Mouse (Mus musculus): ENCODE measurements around the gene Kcnq5.
"Not testable (repeated sequence)": the region's sequence is repeated elsewhere in the genome, so short reads cannot be mapped to it uniquely, and the experiment has no call there.

The Kcnq5 gene

DNA sequence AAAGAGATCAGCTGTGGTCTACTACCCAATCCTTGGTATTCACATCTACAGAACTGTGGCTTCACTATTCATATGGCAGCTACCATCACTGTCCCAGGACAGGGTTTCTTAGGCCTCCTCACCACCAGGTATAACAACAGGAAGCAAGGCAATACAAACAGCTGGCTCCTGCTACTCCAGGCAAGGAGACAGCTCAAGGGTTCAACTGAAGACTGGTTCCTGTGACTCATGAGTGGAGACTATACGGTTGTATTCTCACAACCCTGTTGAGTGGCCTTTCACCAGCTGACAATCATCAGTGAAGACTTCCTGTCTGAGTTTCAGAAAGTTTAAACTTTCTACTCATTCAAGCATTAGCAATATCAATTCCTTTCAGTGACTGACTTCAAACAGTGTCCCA, 327.7 kb downstream of the Kcnq5 start:
- DNase-seq (ENCODE audit: low spot score) = no peak

- no peak for DNase-seq (ENCODE audit: low spot score)
Observed at GRCm38 (mm10) chr1:21622455-21622854, 339.3 kb downstream of the Kcnq5 start.

GRCm38 (mm10) chr1:21622039-21622438, 339.7 kb downstream of the Kcnq5 start:
- no peak for DNase-seq (ENCODE audit: low spot score)

GRCm38 (mm10) chr1:21618712-21619111, 343.0 kb downstream of the Kcnq5 start:
- DNase-seq (ENCODE audit: low spot score) = no peak

GRCm38 (mm10) chr1:21616666-21617065, 345.1 kb downstream of the Kcnq5 start:
- no peak for DNase-seq (ENCODE audit: low spot score)

- DNase-seq (ENCODE audit: low spot score) = no peak
Observed at GRCm38 (mm10) chr1:21613933-21614332, 347.8 kb downstream of the Kcnq5 start.

DNA sequence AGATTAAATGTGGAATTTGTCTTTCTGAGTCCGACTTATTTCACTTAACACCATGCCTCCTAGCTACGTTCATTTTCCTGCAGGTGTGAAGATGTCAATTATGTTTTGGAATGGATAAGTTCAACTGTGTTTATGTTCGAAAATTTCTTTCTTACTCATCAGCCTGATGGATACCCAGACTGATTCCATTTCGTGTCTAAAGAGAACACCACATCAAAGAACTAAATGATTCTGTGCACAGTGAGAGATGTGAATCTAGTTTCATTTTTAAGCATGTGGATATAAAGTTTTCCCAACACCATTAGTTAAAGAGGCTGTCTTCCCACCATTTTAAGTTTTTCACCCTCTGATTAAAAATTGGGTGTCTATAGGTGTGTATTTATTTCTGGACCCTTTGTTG, 357.7 kb downstream of the Kcnq5 start:
- DNase-seq (ENCODE audit: low spot score) = no peak

- no peak for DNase-seq (ENCODE audit: low spot score)
Observed at GRCm38 (mm10) chr1:21602567-21602966, 359.2 kb downstream of the Kcnq5 start.

DNA sequence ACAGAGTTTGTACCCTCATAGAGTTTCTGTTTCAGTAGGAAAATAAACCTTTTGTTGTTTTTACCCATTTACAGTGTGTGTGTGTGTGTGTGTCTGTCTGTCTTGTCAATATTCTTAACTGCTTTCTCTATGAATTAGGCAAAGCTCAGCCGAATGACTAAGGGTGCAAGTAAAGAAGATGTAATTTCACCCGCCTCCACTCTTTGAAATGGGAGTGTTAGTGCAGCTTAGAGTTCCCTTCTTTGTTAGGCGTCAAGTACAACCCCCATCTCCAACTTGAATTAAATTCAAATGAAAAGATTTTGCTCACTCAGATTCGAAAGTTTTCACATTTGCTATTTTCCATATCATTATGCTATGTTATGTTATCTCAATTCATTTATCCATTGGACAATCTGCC, 361.1 kb downstream of the Kcnq5 start:
- no peak for DNase-seq (ENCODE audit: low spot score)

GRCm38 (mm10) chr1:21593872-21594271, 367.9 kb downstream of the Kcnq5 start:
- no peak for DNase-seq (ENCODE audit: low spot score)

- not testable (repeated sequence) for DNase-seq (ENCODE audit: low spot score)
Observed at GRCm38 (mm10) chr1:21567397-21567796, 394.3 kb downstream of the Kcnq5 start.

DNA sequence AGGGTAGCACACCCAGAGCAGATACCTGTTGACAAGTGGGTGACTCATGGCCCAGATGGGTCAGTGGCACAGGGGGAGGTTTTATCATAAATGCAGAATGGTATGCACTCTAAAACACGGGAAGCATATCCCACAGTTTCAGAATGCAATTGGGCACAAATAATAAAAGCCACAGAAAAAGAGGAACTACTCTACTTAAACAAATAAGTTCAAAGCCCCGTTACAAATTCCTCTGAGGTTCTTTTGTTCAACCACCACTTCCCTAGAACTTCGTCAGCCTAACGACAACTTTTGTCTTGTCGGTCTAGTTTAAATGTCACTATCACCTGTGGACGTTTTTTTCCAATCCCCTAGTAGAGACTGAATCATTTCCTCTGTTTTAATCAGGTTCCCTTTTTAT, 407.1 kb downstream of the Kcnq5 start:
- no peak for DNase-seq (ENCODE audit: low spot score)

GRCm38 (mm10) chr1:21552715-21553114, 409.0 kb downstream of the Kcnq5 start:
- no peak for DNase-seq (ENCODE audit: low spot score)

DNA sequence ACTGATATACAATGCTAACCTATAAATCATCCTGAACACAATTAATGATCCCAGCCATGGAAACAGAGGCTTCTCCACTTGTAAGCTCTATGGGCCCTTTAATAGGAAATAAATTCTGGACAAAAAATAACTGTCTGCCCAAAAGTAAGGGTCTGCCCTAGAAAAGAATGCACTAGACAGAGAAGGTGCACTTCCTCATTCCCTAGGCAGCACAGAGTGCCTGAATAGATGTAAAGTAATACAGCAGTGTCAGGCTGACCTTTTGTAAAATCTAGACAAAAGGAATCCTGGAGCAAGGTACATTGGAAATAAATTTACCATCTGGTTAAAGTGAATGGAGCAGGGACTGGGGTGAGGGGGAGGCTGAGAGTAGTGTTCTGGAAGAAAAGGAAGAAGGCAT, 417.8 kb downstream of the Kcnq5 start:
- no peak for DNase-seq (ENCODE audit: low spot score)

DNA sequence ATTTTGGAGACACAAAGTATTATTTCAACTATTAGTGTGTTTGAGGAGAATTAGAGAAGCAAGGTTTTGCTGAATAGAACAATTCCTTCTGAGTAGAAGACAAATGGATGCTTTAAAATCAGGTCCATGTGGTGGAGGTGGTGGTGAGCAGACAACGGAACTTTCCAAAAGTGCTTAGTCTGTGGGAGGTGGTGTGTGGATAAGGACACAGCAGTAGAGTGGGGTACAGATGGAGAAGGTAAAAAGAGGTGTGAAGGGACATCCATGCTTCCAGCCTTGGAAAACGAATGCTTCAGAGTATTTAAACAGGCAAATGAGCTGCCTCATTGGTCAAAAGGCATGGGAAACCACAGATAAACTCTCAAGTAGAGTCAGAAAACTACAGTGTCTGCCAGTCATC, 422.3 kb downstream of the Kcnq5 start:
- no peak for DNase-seq (ENCODE audit: low spot score)

- DNase-seq (ENCODE audit: low spot score) = no peak
Observed at GRCm38 (mm10) chr1:21530823-21531222, 430.9 kb downstream of the Kcnq5 start.

DNA sequence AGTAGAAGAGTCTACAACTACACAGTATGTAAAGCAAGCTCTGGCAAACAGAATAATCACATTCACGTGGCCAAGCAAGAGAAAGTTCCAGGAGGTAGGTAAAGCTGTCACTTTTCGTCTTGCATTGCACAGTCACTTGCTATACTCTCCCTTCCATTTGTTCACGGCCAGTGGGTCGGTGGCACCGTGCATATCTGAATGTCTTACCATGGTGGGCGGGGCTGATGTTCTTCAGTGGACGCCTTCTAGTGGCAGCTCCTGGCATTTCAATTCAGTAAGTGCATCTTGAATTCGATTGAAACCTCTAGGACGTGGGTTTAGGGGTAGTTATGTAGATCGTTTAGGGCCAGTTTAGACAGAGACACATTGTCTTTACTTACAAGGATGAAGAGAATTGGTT, 439.7 kb downstream of the Kcnq5 start:
- no peak for DNase-seq (ENCODE audit: low spot score)

DNA sequence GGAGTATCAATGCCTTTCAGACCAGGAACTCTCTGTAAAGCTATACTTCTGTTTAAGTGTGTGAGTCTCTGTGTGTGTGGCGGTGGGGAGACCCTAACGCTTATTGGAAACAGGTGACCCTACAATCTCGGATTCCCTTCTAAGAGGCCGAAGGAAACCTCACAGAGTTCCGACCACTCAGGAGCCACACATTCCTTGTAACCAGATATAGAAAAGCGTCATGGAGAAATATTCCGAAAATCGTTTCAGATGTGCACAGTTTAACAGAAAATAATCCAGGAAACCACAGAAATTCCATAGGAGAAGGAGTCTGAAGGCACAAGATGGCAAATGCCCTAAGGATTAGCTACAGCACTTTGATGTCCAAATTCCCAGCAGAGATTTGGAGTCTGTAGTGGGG, 440.3 kb downstream of the Kcnq5 start:
- no peak for DNase-seq (ENCODE audit: low spot score)

DNA sequence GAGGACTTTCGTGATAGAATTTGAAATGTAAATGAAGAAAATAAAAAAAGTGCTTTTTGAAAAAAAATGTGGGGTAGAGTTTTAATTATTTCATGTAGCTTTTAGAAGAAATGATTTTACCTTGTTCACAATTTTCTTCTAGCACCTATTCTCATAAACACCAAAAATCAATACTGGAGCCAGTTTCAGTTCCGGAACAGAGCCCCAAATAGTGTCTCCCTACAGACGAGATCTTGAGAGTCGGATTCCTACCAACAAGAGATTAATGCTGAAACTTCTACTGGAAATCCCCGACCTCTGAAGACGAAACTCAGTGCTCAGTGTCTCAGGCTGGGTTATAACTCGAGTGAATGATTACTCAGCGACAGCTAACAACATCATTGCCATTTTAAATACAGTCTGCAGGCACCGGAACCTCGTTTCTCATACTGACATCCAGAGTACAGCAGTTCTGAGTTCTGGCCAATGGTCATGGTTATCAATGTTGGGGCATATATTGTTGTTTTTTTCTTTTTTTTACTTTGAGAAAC, 441.6 kb downstream of the Kcnq5 start:
- DNase-seq (ENCODE audit: low spot score) = no peak

GRCm38 (mm10) chr1:21506665-21507064, 455.1 kb downstream of the Kcnq5 start:
- DNase-seq (ENCODE audit: low spot score) = no peak

- no peak for DNase-seq (ENCODE audit: low spot score)
Observed at GRCm38 (mm10) chr1:21499815-21500534, 461.8 kb downstream of the Kcnq5 start.

- DNase-seq (ENCODE audit: low spot score) = no peak
Observed at GRCm38 (mm10) chr1:21496307-21496706, 465.4 kb downstream of the Kcnq5 start.

DNA sequence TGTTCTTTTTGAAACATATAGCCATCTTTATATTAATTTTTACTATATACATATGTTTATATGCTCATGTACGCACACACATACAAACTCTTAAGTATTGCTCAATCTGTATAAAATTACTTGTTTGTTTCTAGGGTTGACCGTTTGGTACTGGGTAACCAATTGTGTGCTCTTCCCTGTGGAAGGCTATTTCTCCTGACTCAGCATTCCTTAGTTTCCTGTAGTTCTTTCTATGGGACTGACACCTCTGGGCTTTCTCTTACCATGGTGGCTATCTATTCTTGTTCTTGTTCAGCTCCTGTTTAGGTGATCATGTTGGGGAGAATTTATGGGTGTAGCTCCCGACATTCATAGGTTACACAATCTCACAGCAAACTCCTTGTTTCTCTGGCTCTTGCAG, 473.1 kb downstream of the Kcnq5 start:
- DNase-seq (ENCODE audit: low spot score) = no peak

DNA sequence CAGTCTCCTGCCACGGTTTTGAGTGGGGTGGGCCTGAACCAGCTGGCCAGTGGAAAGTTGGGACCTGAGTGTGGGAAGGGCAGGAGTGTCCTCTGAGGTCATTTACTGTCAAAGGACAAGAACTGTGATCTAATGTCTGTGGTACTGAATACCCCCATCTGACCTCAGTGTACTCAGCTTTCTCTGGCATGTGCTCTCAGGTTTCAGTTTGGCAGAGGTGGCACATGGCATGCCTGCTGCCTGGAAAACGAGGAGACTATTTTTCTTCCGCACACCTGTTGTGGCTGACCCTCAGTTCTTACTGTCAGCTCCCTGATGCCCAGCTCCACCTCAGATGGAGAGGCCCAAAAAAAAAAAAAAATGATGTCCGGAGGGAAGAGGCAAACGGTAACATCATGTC, 475.5 kb downstream of the Kcnq5 start:
- DNase-seq (ENCODE audit: low spot score) = no peak

Data from ovary, postnatal 36 days (tissue).